Mouse (Mus musculus): ENCODE results near the gene Fbxw7.

- no peak for TF ChIP-seq CTCF (IDR thresholded peaks at IDR 0.05; ENCODE audit: control insufficient read depth, insufficient read depth, insufficient replicate concordance, low read depth, low read length)
- TF ChIP-seq POLR2A (IDR thresholded peaks at IDR 0.05; ENCODE audit: control insufficient read depth, low read depth, low read length): no peak
Measured at GRCm38 (mm10) chr3:84829366-84829765, 14.3 kb downstream of the Fbxw7 start.

Data from testis, adult 2 months (tissue).